Mouse (Mus musculus) limb, embryonic 10.5 days (tissue): ENCODE data around the gene Troap. TPM values are rescaled to one million over a fixed set of nuclear protein-coding genes. Genes with fewer than 3 reads are reported as not detected.
A peak's percentile ranks its signal among the peaks of the same experiment; 100 is the strongest.

Experiments used
- DNase-seq: peaks from one replicate; pipeline ENCODE4 v3.0.0-alpha.2; 2017; ENCODE audit warnings: low spot score
- H3K27ac ChIP-seq: fragments of 300-500 bp; sonication (generic); 2 replicates; pipeline ENCODE4 v1.5.1; 2016; ENCODE audit warnings: mild to moderate bottlenecking
- H3K27me3 ChIP-seq: fragments of 300-500 bp; sonication (generic); 2 replicates; pipeline ENCODE4 v1.6.1; 2016; ENCODE audit warnings: low read depth, mild to moderate bottlenecking; ENCODE audit not compliant: poor library complexity, severe bottlenecking
- H3K36me3 ChIP-seq: fragments of 300-500 bp; sonication (generic); 2 replicates; pipeline ENCODE4 v1.6.1; 2016; ENCODE audit warnings: mild to moderate bottlenecking, moderate library complexity
- H3K4me1 ChIP-seq: fragments of 300-500 bp; sonication (generic); 2 replicates; pipeline ENCODE4 v1.6.1; 2016
- H3K4me3 ChIP-seq: fragments of 300-500 bp; sonication (generic); 2 replicates; pipeline ENCODE4 v1.5.1; 2016; ENCODE audit warnings: mild to moderate bottlenecking, moderate library complexity
- H3K9me3 ChIP-seq: fragments of 300-500 bp; sonication (generic); replicated peaks from 2 replicates; pipeline ENCODE4 v1.6.1; 2016; ENCODE audit warnings: mild to moderate bottlenecking
- WGBS: fragments of 180-500 bp; shearing (Covaris S2); methylation state at CpG from one replicate; pipeline ENCODE4 v1.1.7; 2016; 5-methylcytosine and 5-hydroxymethylcytosine counted together
- polyA plus RNA-seq: library from polyadenylated mRNA; unstranded; fragments of >200 nt; fragmentation: Nextera tagmentation; extraction: Ambion mirVana; gene quantifications from 2 replicates; pipeline ENCODE4 v1.2.1, GENCODE M21; 2016

Gene Troap
- polyA plus RNA-seq, 1 experiment from 2014 or later = 54.8 TPM

GRCm38 (mm10) chr15:99113396-99113975 lies 39.1 kb downstream of the Troap start:
- peaks cover 6% of the 10 kb centered on the region; the same call in 1 of the 2 replicates for H3K27me3 ChIP-seq
- no peak overlapping the region for H3K27ac ChIP-seq
- peaks cover 17% of the 10 kb centered on the region; the same call in 1 of the 2 replicates for H3K4me1 ChIP-seq
- H3K36me3 ChIP-seq = no peaks in the 10 kb centered on the region
- H3K9me3 ChIP-seq = no peaks in the 10 kb centered on the region
- H3K4me3 ChIP-seq = peak overlapping the region; percentile 30
- 9% methylated on average over 9 of the region's 9 CpGs for WGBS
- DNase-seq = no peak

GRCm38 (mm10) chr15:99114312-99115064 lies 40.1 kb downstream of the Troap start:
- no peaks in the 10 kb centered on the region for H3K36me3 ChIP-seq
- H3K4me1 ChIP-seq = peaks cover 17% of the 10 kb centered on the region; the same call in 1 of the 2 replicates
- DNase-seq = no peak
- H3K27me3 ChIP-seq = peaks cover 6% of the 10 kb centered on the region; the same call in 1 of the 2 replicates
- WGBS = 64% methylated on average over 14 of the region's 14 CpGs
- H3K27ac ChIP-seq = no peak overlapping the region
- H3K4me3 ChIP-seq = no peak overlapping the region
- no peaks in the 10 kb centered on the region for H3K9me3 ChIP-seq

- Histone ChIP-seq H3K9me3 (no peaks in the 10 kb centered on the region), H3K4me1 (peaks cover 17% of the 10 kb centered on the region; the same call in 1 of the 2 replicates), H3K4me3 (no peak overlapping the region), H3K27me3 (peaks cover 6% of the 10 kb centered on the region; the same call in 1 of the 2 replicates), H3K27ac (no peak overlapping the region), H3K36me3 (no peaks in the 10 kb centered on the region)
- DNase-seq = no peak
- WGBS = 90% methylated on average over 7 of the region's 7 CpGs
Observed at GRCm38 (mm10) chr15:99115065-99115423, 40.7 kb downstream of the Troap start.

- DNase-seq = no peak
- H3K36me3 ChIP-seq = no peaks in the 10 kb centered on the region
- H3K4me3 ChIP-seq = no peak overlapping the region
- H3K27ac ChIP-seq = no peak overlapping the region
- 46% methylated on average over 11 of the region's 11 CpGs for WGBS
- H3K27me3 ChIP-seq = peaks cover 8% of the 10 kb centered on the region; the same call in 1 of the 2 replicates
- H3K4me1 ChIP-seq = peaks cover 24% of the 10 kb centered on the region
- no peaks in the 10 kb centered on the region for H3K9me3 ChIP-seq
Observed at GRCm38 (mm10) chr15:99116539-99116938, 42.2 kb downstream of the Troap start.

GRCm38 (mm10) chr15:99120814-99121213 lies 46.4 kb downstream of the Troap start:
- Histone ChIP-seq H3K27ac (peak overlapping the region; percentile 2; the same call in 1 of the 2 replicates), H3K9me3 (no peaks in the 10 kb centered on the region), H3K27me3 (peaks cover 10% of the 10 kb centered on the region; the same call in 1 of the 2 replicates), H3K4me1 (peaks cover 22% of the 10 kb centered on the region), H3K4me3 (no peak overlapping the region), H3K36me3 (no peaks in the 10 kb centered on the region)
- DNase-seq = no peak
- 15% methylated on average over 11 of the region's 11 CpGs for WGBS

DNA sequence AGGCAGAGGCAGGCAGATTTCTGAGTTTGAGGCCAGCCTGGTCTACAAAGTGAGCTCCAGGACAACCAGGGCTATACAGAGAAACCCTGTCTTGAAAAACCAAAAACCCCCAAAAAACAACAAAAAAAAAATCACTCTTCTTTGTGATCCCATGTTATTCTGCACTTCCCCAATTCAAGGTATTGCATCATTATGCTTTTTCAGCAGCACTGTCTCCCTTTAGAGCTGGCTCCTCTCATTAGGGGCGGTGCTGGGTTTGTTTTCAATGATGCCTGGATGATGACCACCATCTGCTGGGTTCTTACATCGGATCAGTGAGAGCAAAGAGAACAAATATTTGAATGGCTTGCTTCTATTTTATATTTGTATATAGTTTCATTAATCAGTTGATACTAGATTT lies 48.3 kb downstream of the Troap start:
- Histone ChIP-seq H3K4me3 (no peak overlapping the region), H3K4me1 (peaks cover 19% of the 10 kb centered on the region), H3K27ac (no peak overlapping the region), H3K27me3 (peaks cover 10% of the 10 kb centered on the region; the same call in 1 of the 2 replicates), H3K9me3 (no peaks in the 10 kb centered on the region), H3K36me3 (no peaks in the 10 kb centered on the region)
- WGBS = 86% methylated on average over 2 of the region's 2 CpGs
- no peak for DNase-seq

DNA sequence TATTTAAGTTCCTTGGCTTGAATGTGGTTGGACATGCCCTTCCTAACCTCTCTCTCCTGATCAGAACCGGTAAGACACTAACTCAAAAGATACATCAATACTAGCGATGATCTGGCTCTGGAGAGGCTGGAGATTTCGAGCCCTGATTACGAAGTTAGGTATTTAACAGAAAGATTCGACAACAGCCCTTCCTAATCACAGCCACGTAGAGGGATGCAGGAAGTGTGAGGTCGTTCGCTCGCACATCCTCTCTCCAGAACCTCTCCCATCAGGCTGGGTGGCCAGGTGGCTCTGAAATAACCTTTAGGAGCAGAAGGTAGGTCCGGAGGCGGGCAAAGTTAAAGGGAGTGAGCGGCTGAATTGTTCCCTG lies 51.3 kb downstream of the Troap start, which contains the start of gene Spats2:
Gene Spats2, plus strand, starts transcription at position 206 of the 370 bp plus-strand sequence.
- WGBS = 3% methylated on average over 12 of the region's 12 CpGs
- Histone ChIP-seq H3K9me3 (no peaks in the 10 kb centered on the region), H3K27ac (peak within 1 kb of the TSS; percentile 98), H3K4me1 (peaks cover 41% of the 10 kb centered on the region), H3K36me3 (peaks cover 20% of the 10 kb centered on the region; the same call in 1 of the 2 replicates), H3K27me3 (peaks cover 10% of the 10 kb centered on the region; the same call in 1 of the 2 replicates), H3K4me3 (peak within 1 kb of the TSS; percentile 94)
- DNase-seq = no peak

DNA sequence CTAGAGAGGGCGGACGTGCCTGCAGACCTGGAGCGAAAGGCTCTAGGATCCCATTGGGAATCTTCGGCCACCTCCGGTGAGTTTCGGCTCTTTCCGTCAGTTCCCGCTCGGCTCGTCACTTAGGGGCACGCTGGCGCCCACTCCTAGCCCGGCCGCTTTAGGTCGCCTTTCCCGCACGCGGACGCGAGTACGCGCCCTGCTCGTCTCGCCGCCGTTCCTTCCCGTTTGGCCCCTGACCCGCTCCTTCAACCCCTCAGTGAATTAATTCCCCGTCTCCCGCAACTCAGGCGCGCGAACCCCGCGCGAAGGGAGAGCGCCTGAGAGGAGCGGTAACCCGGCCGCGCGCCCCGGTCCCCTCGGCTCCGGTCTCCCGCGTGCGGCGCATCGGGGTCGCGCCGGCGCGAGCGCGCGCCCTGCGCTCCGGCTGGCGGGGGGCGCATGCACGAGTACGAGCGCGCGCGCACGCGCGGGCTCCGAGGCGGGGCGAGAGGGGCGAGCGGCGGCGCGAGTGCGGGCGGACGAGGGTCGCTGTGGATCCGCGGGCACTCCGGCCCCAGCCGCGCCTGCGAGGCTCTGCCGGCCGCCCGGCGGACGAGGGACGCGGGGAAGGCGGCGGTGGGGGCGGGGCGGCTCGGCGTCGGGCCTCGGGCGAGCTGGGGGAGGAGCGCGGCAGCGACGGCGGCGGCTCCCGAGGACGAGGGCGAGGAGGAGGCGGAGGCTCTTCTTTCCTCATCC lies 51.9 kb downstream of the Troap start:
- Histone ChIP-seq H3K36me3 (peaks cover 26% of the 10 kb centered on the region), H3K27me3 (peaks cover 5% of the 10 kb centered on the region; the same call in 1 of the 2 replicates), H3K27ac (peak overlapping the region; percentile 98), H3K4me3 (peak overlapping the region; percentile 94), H3K4me1 (peaks cover 41% of the 10 kb centered on the region), H3K9me3 (no peaks in the 10 kb centered on the region)
- peak; percentile 95 for DNase-seq
- WGBS = under 1% methylated on average over 115 of the region's 115 CpGs

DNA sequence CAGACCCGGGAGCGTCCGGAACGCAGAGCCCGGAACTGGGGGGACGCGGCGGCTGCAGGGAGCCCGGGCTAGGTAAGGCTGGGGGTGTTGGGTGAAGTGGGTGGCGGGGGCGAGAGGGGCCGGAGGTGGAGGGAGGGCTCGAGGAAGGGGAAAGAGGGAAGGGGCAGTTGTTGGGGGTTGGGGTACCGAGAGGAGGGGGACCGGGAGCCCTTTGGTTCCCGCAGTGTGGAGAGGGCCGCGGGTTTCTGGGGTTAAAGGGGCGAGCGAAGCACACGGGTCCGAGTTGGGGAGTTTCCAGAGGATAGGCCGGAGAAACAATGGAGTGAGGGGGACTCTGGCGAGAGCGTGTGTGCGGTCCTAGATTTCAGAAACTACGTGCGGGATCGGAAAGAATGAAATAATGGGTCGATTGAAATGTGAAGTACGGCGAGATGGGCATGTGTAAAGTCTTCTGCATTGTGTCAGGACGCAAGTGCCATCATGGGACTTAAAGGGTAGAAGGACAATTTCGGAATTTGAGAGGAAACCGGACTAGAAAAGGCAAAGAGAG lies 52.5 kb downstream of the Troap start:
- Histone ChIP-seq H3K27me3 (no peaks in the 10 kb centered on the region), H3K36me3 (peaks cover 31% of the 10 kb centered on the region), H3K27ac (peak overlapping the region; percentile 98), H3K4me1 (peaks cover 41% of the 10 kb centered on the region), H3K4me3 (peak overlapping the region; percentile 94), H3K9me3 (no peaks in the 10 kb centered on the region)
- DNase-seq = no peak
- WGBS = 0% methylated on average over 35 of the region's 35 CpGs

DNA sequence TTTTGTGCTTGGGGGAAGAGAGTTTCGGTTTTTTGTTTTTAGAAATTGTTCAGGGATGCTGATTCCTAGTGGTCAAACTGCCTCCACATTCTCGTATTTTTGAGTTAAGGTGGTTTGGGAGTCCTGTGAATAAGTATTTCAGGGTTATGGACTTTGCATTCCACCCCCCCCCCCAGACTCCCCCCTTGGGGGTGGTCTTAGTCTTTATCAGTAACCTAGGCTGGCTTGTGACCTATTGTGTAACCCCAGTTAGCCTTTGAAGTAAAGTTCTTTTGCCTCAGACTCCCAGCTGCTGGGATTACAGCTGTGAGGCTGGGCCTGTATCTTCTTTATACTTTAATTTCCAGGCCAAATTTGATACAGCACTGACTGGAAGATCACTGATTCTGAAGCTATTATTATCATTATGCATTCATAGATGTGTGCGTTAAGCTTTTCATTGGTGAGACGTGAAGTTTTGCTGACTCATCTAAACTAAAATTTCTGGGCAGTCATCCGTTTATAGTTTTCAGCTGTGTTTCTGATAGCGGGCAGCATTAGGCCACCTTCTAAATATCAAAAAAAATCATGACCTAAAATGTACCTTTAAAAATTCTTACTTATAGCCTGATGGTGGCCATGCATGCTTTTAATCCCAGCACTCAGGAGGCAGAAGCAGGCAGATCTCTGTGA lies 53.6 kb downstream of the Troap start:
- Histone ChIP-seq H3K9me3 (no peaks in the 10 kb centered on the region), H3K4me3 (peak overlapping the region; percentile 94), H3K27me3 (no peaks in the 10 kb centered on the region), H3K4me1 (peaks cover 41% of the 10 kb centered on the region), H3K27ac (no peak overlapping the region), H3K36me3 (peaks cover 42% of the 10 kb centered on the region)
- no peak for DNase-seq
- 76% methylated on average over 6 of the region's 6 CpGs for WGBS

- H3K4me1 ChIP-seq = peaks cover 38% of the 10 kb centered on the region
- H3K27ac ChIP-seq = peak overlapping the region; percentile 8; the same call in 1 of the 2 replicates
- no peaks in the 10 kb centered on the region for H3K27me3 ChIP-seq
- no peaks in the 10 kb centered on the region for H3K9me3 ChIP-seq
- no peak overlapping the region for H3K4me3 ChIP-seq
- H3K36me3 ChIP-seq = peaks cover 57% of the 10 kb centered on the region
- no peak for DNase-seq
- 76% methylated on average over 11 of the region's 11 CpGs for WGBS
Observed at GRCm38 (mm10) chr15:99129441-99129840, 55.1 kb downstream of the Troap start.
